Mouse (Mus musculus) MEL (cell line): ENCODE measurements around the gene Tead1. TPM values are rescaled to one million over a fixed set of nuclear protein-coding genes. Genes with fewer than 3 reads are reported as not detected.

ENCODE experiments used
- DNase-seq: peaks from one replicate; pipeline ENCODE4 v3.0.0; 2011; ENCODE audit warnings: low read depth, low spot score
- H3K27ac ChIP-seq: 2 replicates; pipeline ENCODE4 v1.5.1; 2012; ENCODE audit warnings: low read depth, mild to moderate bottlenecking, control low read depth, low read length, moderate library complexity; ENCODE audit not compliant: control insufficient read depth
- H3K27me3 ChIP-seq, 2 experiments: fragments of 150-350 bp in 1 of 2; sonication (generic) in 1 of 2; 2 replicates each; pipeline ENCODE4 v1.6.1; 2012; ENCODE audit warnings: low read length in 2 of 2, mild to moderate bottlenecking in 2 of 2, improper control_type of control experiment in 1 of 2, moderate library complexity in 1 of 2; ENCODE audit not compliant: insufficient read depth in 2 of 2, control insufficient read depth in 1 of 2
- H3K36me3 ChIP-seq, 2 experiments: 2 replicates each; pipeline ENCODE4 v1.6.1; 2012 to 2014; ENCODE audit warnings: low read length in 2 of 2, improper control_type of control experiment in 1 of 2, inconsistent platforms in 1 of 2, mild to moderate bottlenecking in 1 of 2; ENCODE audit not compliant: insufficient read depth in 2 of 2, control insufficient read depth in 1 of 2
- H3K4me1 ChIP-seq, 2 experiments: fragments of 150-350 bp in 1 of 2; sonication (generic) in 1 of 2; 2 replicates each; pipeline ENCODE4 v1.6.1; 2012; ENCODE audit warnings: low read length in 2 of 2, improper control_type of control experiment in 1 of 2, mild to moderate bottlenecking in 1 of 2; ENCODE audit not compliant: insufficient read depth in 2 of 2, control insufficient read depth in 1 of 2
- H3K4me3 ChIP-seq, 2 experiments: fragments of 150-350 bp in 1 of 2; sonication (generic) in 1 of 2; 2 replicates each; pipeline ENCODE4 v1.5.1; 2012; ENCODE audit warnings: low read depth in 2 of 2, low read length in 2 of 2, mild to moderate bottlenecking in 2 of 2, moderate library complexity in 2 of 2, control low read depth in 1 of 2, improper control_type of control experiment in 1 of 2; ENCODE audit not compliant: control insufficient read depth in 1 of 2, insufficient read depth in 1 of 2
- H3K79me2 ChIP-seq: 2 replicates; pipeline ENCODE4 v1.6.1; 2012; ENCODE audit warnings: mild to moderate bottlenecking, low read length, moderate library complexity; ENCODE audit not compliant: control insufficient read depth, poor library complexity, insufficient read depth
- H3K9ac ChIP-seq: 2 replicates; pipeline ENCODE4 v1.6.1; 2012; ENCODE audit warnings: low read depth, mild to moderate bottlenecking, control low read depth, low read length, moderate library complexity; ENCODE audit not compliant: control insufficient read depth, poor library complexity, severe bottlenecking
- H3K9me3 ChIP-seq: fragments of 150-350 bp; sonication (generic); replicated peaks from 2 replicates; pipeline ENCODE4 v1.6.1; 2012; ENCODE audit warnings: mild to moderate bottlenecking, low read length, improper control_type of control experiment, moderate library complexity; ENCODE audit not compliant: insufficient read depth
- BHLHE40 ChIP-seq: IDR thresholded peaks from 2 replicates; pipeline ENCODE4 v1.6.1; 2012; ENCODE audit warnings: low read depth, mild to moderate bottlenecking, inconsistent platforms, low read length, improper control_type of control experiment, borderline replicate concordance
- CHD1 ChIP-seq: IDR thresholded peaks from 2 replicates; pipeline ENCODE4 v1.6.1; 2012; ENCODE audit warnings: low read depth, mild to moderate bottlenecking, inconsistent platforms, low read length, improper control_type of control experiment
- CTCF ChIP-seq, 3 experiments: IDR thresholded peaks in 2 of 3; conservative IDR thresholded peaks in 1 of 3; 2 replicates each; pipeline ENCODE4 v1.5.1; 2011 to 2012; ENCODE audit warnings: low read length in 3 of 3, low read depth in 2 of 3, mild to moderate bottlenecking in 2 of 3, improper control_type of control experiment in 1 of 3, inconsistent platforms in 1 of 3, mixed read lengths in 1 of 3, moderate library complexity in 1 of 3; ENCODE audit not compliant: control insufficient read depth in 1 of 3, insufficient read depth in 1 of 3, poor library complexity in 1 of 3, severe bottlenecking in 1 of 3
- E2F4 ChIP-seq: IDR thresholded peaks from 2 replicates; pipeline ENCODE4 v1.6.1; 2011; ENCODE audit warnings: low read depth, low read length, improper control_type of control experiment, borderline replicate concordance
- ELF1 ChIP-seq: IDR thresholded peaks from 2 replicates; pipeline ENCODE4 v1.6.1; 2014; ENCODE audit warnings: low read depth, mild to moderate bottlenecking, inconsistent platforms, low read length, improper control_type of control experiment, moderate library complexity
- EP300 ChIP-seq, 2 experiments: IDR thresholded peaks; 2 replicates each; pipeline ENCODE4 v1.6.1; 2011; ENCODE audit warnings: improper control_type of control experiment in 2 of 2, low read length in 2 of 2, low read depth in 1 of 2, mild to moderate bottlenecking in 1 of 2
- GABPA ChIP-seq: IDR thresholded peaks from 2 replicates; pipeline ENCODE4 v1.6.1; 2012; ENCODE audit warnings: low read depth, mild to moderate bottlenecking, inconsistent platforms, low read length, improper control_type of control experiment, moderate library complexity
- GATA1 ChIP-seq: IDR thresholded peaks from 2 replicates; pipeline ENCODE4 v1.6.1; 2011; ENCODE audit warnings: low read depth, low read length, improper control_type of control experiment
- HCFC1 ChIP-seq: IDR thresholded peaks from 2 replicates; pipeline ENCODE4 v1.6.1; 2012; ENCODE audit warnings: low read depth, mild to moderate bottlenecking, inconsistent platforms, low read length, improper control_type of control experiment, moderate library complexity
- KAT2A ChIP-seq: conservative IDR thresholded peaks from 2 replicates; pipeline ENCODE4 v1.6.1; 2012; ENCODE audit warnings: low read depth, low read length, improper control_type of control experiment, inconsistent platforms
- MAX ChIP-seq: IDR thresholded peaks from 2 replicates; pipeline ENCODE4 v1.6.1; 2011; ENCODE audit warnings: low read length, improper control_type of control experiment
- MAZ ChIP-seq: IDR thresholded peaks from 2 replicates; pipeline ENCODE4 v1.6.1; 2012; ENCODE audit warnings: low read depth, mild to moderate bottlenecking, inconsistent platforms, low read length, improper control_type of control experiment
- MXI1 ChIP-seq: IDR thresholded peaks from 2 replicates; pipeline ENCODE4 v1.6.1; 2011; ENCODE audit warnings: mild to moderate bottlenecking, low read depth, low read length, improper control_type of control experiment
- MYB ChIP-seq: IDR thresholded peaks from 2 replicates; pipeline ENCODE4 v1.6.1; 2011; ENCODE audit warnings: mild to moderate bottlenecking, low read depth, low read length, improper control_type of control experiment
- MYC ChIP-seq: IDR thresholded peaks from 2 replicates; pipeline ENCODE4 v1.6.1; 2011; ENCODE audit warnings: low read depth, mild to moderate bottlenecking, low read length, improper control_type of control experiment, moderate library complexity
- NELFE ChIP-seq: IDR thresholded peaks from 2 replicates; pipeline ENCODE4 v1.6.1; 2011; ENCODE audit warnings: low read depth, low read length, improper control_type of control experiment
- NRF1 ChIP-seq: IDR thresholded peaks from 2 replicates; pipeline ENCODE4 v1.6.1; 2014; ENCODE audit warnings: low read depth, mild to moderate bottlenecking, inconsistent platforms, low read length, improper control_type of control experiment, moderate library complexity; ENCODE audit not compliant: poor library complexity, insufficient read depth, severe bottlenecking
- POLR2A ChIP-seq, 2 experiments: IDR thresholded peaks; 2 replicates each; pipeline ENCODE4 v1.6.1; 2011 to 2012; ENCODE audit warnings: low read length in 2 of 2, mild to moderate bottlenecking in 2 of 2, control low read depth in 1 of 2, improper control_type of control experiment in 1 of 2, low read depth in 1 of 2, moderate library complexity in 1 of 2; ENCODE audit not compliant: control insufficient read depth in 1 of 2, insufficient read depth in 1 of 2, poor library complexity in 1 of 2
- RAD21 ChIP-seq: IDR thresholded peaks from 2 replicates; pipeline ENCODE4 v1.6.1; 2011; ENCODE audit warnings: mild to moderate bottlenecking, low read depth, low read length, improper control_type of control experiment
- RCOR1 ChIP-seq: IDR thresholded peaks from 2 replicates; pipeline ENCODE4 v1.6.1; 2012; ENCODE audit warnings: low read depth, mild to moderate bottlenecking, inconsistent platforms, low read length, improper control_type of control experiment
- SMC3 ChIP-seq: IDR thresholded peaks from 2 replicates; pipeline ENCODE4 v1.6.1; 2011; ENCODE audit warnings: low read depth, low read length, improper control_type of control experiment
- TBP ChIP-seq: IDR thresholded peaks from 2 replicates; pipeline ENCODE4 v1.8.0; 2011; ENCODE audit warnings: low read depth, low read length, improper control_type of control experiment
- TCF12 ChIP-seq: IDR thresholded peaks from 2 replicates; pipeline ENCODE4 v1.6.1; 2014; ENCODE audit warnings: low read depth, mild to moderate bottlenecking, inconsistent platforms, low read length, improper control_type of control experiment, moderate library complexity
- USF1 ChIP-seq: IDR thresholded peaks from 2 replicates; pipeline ENCODE4 v1.6.1; 2014; ENCODE audit warnings: low read depth, mild to moderate bottlenecking, inconsistent platforms, low read length, improper control_type of control experiment, moderate library complexity
- USF2 ChIP-seq, 2 experiments: IDR thresholded peaks; 2 replicates each; pipeline ENCODE4 v1.6.1; 2011 to 2012; ENCODE audit warnings: improper control_type of control experiment in 2 of 2, low read length in 2 of 2, borderline replicate concordance in 1 of 2, inconsistent platforms in 1 of 2, low read depth in 1 of 2, mild to moderate bottlenecking in 1 of 2; ENCODE audit not compliant: insufficient read depth in 1 of 2
- ZC3H11A ChIP-seq: IDR thresholded peaks from 2 replicates; pipeline ENCODE4 v1.6.1; 2012; ENCODE audit warnings: low read depth, mild to moderate bottlenecking, inconsistent platforms, low read length, improper control_type of control experiment
- ZMIZ1 ChIP-seq: IDR thresholded peaks from 2 replicates; pipeline ENCODE4 v1.6.1; 2012; ENCODE audit warnings: low read depth, mild to moderate bottlenecking, inconsistent platforms, low read length, improper control_type of control experiment, moderate library complexity
- polyA plus RNA-seq, 2 experiments: library from polyadenylated mRNA; stranded (reverse) in 1 of 2; unstranded in 1 of 2; fragments of >175 nt in 1 of 2; fragments of >200 nt in 1 of 2; gene quantifications; 2 replicates each; pipeline versions ENCODE4 v1.2.1 to v1.2.4; 2012; ENCODE audit warnings: low replicate concordance in 2 of 2, low read depth in 1 of 2; ENCODE audit not compliant: insufficient read length in 2 of 2, insufficient read depth in 1 of 2, missing spikeins in 1 of 2
- total RNA-seq: library from RNA; depleted of rRNA; stranded (reverse); fragments of 300-350 nt; gene quantifications from 2 replicates; pipeline ENCODE4 v1.2.3, GENCODE M21; 2012

Tead1 gene
- total and polyA plus RNA-seq, 3 experiments: not detected

- no peaks in the 10 kb centered on the region for H3K4me1 ChIP-seq
- H3K9ac ChIP-seq: no peak overlapping the region
Measured at GRCm38 (mm10) chr7:112840351-112840750, 161.2 kb downstream of the Tead1 start.

GRCm38 (mm10) chr7:112840890-112841289, 161.8 kb downstream of the Tead1 start:
- no peak for DNase-seq
- H3K79me2 ChIP-seq: no peaks in the 10 kb centered on the region
- H3K36me3 ChIP-seq: no peaks in the 10 kb centered on the region
- TF ChIP-seq TBP: no peak
- TF ChIP-seq USF1: no peak
- no peak for TF ChIP-seq MAZ
- TF ChIP-seq ZMIZ1: no peak
- TF ChIP-seq NRF1: no peak
- TF ChIP-seq ELF1: no peak
- TF ChIP-seq MYC: no peak
- TF ChIP-seq GATA1: no peak
- TF ChIP-seq EP300 (IDR thresholded peaks at IDR 0.05; ENCODE audit: low read depth in 1 of 2, low read length in 2 of 2): no peak
- no peak for TF ChIP-seq HCFC1
- TF ChIP-seq SMC3: no peak
- no peak for TF ChIP-seq RAD21
- TF ChIP-seq KAT2A: no peak
- TF ChIP-seq USF2 (IDR thresholded peaks at IDR 0.05; ENCODE audit: borderline replicate concordance in 1 of 2, insufficient read depth in 1 of 2, low read depth in 1 of 2, low read length in 2 of 2): no peak
- TF ChIP-seq MAX: no peak
- H3K4me1 ChIP-seq: no peaks in the 10 kb centered on the region
- H3K27ac ChIP-seq: no peak overlapping the region
- no peaks in the 10 kb centered on the region for H3K9me3 ChIP-seq
- H3K4me3 ChIP-seq: no peak overlapping the region
- H3K9ac ChIP-seq: no peak overlapping the region
- H3K27me3 ChIP-seq: no peaks in the 10 kb centered on the region

More at GRCm38 (mm10) chr7:112840351-112840750, 161.2 kb downstream of the Tead1 start:
- H3K36me3 ChIP-seq: no peaks in the 10 kb centered on the region
- no peak for DNase-seq
- H3K79me2 ChIP-seq: no peaks in the 10 kb centered on the region
- H3K9me3 ChIP-seq: no peaks in the 10 kb centered on the region
- no peaks in the 10 kb centered on the region for H3K27me3 ChIP-seq
- H3K4me3 ChIP-seq: no peak overlapping the region
- TF ChIP-seq EP300 (IDR thresholded peaks at IDR 0.05; ENCODE audit: low read depth in 1 of 2, low read length in 2 of 2): no peak
- TF ChIP-seq RCOR1: no peak
- no peak for TF ChIP-seq CHD1
- TF ChIP-seq USF2 (IDR thresholded peaks at IDR 0.05; ENCODE audit: borderline replicate concordance in 1 of 2, insufficient read depth in 1 of 2, low read depth in 1 of 2, low read length in 2 of 2): no peak
- no peak for TF ChIP-seq POLR2A (IDR thresholded peaks at IDR 0.05; ENCODE audit: control insufficient read depth in 1 of 2, insufficient read depth in 1 of 2, low read depth in 1 of 2, low read length in 2 of 2, poor library complexity in 1 of 2)
- TF ChIP-seq NELFE: no peak
- no peak for TF ChIP-seq TCF12
- TF ChIP-seq E2F4: no peak
- TF ChIP-seq BHLHE40: no peak
- no peak for TF ChIP-seq NRF1
- no peak for TF ChIP-seq GABPA
- no peak for TF ChIP-seq ZC3H11A
- no peak for TF ChIP-seq MYB
- no peak for TF ChIP-seq CTCF (IDR thresholded peaks at IDR 0.05 in 2 of 3, conservative IDR thresholded peaks at IDR 0.05 in 1 of 3; ENCODE audit: control insufficient read depth in 1 of 3, insufficient read depth in 1 of 3, low read depth in 2 of 3, low read length in 3 of 3, poor library complexity in 1 of 3, severe bottlenecking in 1 of 3)
- no peak for TF ChIP-seq MXI1
- no peak overlapping the region for H3K27ac ChIP-seq
